Mouse (Mus musculus) thymus, adult 2 months (tissue): Measurements from ENCODE around the gene Itgal. TPM values are rescaled to one million over a fixed set of nuclear protein-coding genes. Genes with fewer than 3 reads are reported as not detected.

Experiments
- DNase-seq: peaks from one replicate; pipeline ENCODE4 v3.0.0; 2021
- H3K27ac ChIP-seq: fragments of 200-500 bp; 2 replicates; pipeline ENCODE4 v1.5.1; 2012; ENCODE audit warnings: low read length, control low read depth; ENCODE audit not compliant: control insufficient read depth, insufficient read depth
- H3K27me3 ChIP-seq: fragments of 200-500 bp; 2 replicates; pipeline ENCODE4 v1.6.1; 2012; ENCODE audit warnings: mild to moderate bottlenecking, low read length, moderate library complexity, mixed read lengths; ENCODE audit not compliant: control insufficient read depth, insufficient read depth
- H3K36me3 ChIP-seq: fragments of 200-500 bp; 2 replicates; pipeline ENCODE4 v1.6.1; 2012; ENCODE audit warnings: mild to moderate bottlenecking, low read length, moderate library complexity; ENCODE audit not compliant: control insufficient read depth, insufficient read depth
- H3K4me1 ChIP-seq: fragments of 200-500 bp; replicated peaks from 2 replicates; pipeline ENCODE4 v1.6.1; 2012; ENCODE audit warnings: low read length; ENCODE audit not compliant: control insufficient read depth, insufficient read depth
- H3K4me3 ChIP-seq: fragments of 200-500 bp; 2 replicates; pipeline ENCODE4 v1.5.1; 2012; ENCODE audit warnings: mild to moderate bottlenecking, low read length, control low read depth, moderate library complexity; ENCODE audit not compliant: control insufficient read depth, insufficient read depth
- CTCF ChIP-seq: fragments of 200-500 bp; IDR thresholded peaks from 2 replicates; pipeline ENCODE4 v1.5.1; 2012; ENCODE audit warnings: mild to moderate bottlenecking, control low read depth, low read length, moderate library complexity, borderline replicate concordance; ENCODE audit not compliant: control insufficient read depth, poor library complexity, insufficient read depth; ENCODE audit errors: extremely low read depth
- POLR2A ChIP-seq: fragments of 200-500 bp; IDR thresholded peaks from 2 replicates; pipeline ENCODE4 v1.6.1; 2012; ENCODE audit warnings: mild to moderate bottlenecking, low read length, control low read depth, moderate library complexity; ENCODE audit not compliant: control insufficient read depth, poor library complexity, insufficient read depth; ENCODE audit errors: extremely low read depth
- WGBS: fragments of 180-500 bp; shearing (Covaris S2); methylation state at CpG from one replicate; pipeline ENCODE4 v1.1.7; 2018; 5-methylcytosine and 5-hydroxymethylcytosine counted together
- polyA plus RNA-seq: library from polyadenylated mRNA; depleted of rRNA; stranded (reverse); fragments of >200 nt; gene quantifications from 2 replicates; pipeline ENCODE4 v1.2.3, GENCODE M21; 2012

The Itgal gene
- polyA plus RNA-seq, 1 experiment: 353 TPM

DNA sequence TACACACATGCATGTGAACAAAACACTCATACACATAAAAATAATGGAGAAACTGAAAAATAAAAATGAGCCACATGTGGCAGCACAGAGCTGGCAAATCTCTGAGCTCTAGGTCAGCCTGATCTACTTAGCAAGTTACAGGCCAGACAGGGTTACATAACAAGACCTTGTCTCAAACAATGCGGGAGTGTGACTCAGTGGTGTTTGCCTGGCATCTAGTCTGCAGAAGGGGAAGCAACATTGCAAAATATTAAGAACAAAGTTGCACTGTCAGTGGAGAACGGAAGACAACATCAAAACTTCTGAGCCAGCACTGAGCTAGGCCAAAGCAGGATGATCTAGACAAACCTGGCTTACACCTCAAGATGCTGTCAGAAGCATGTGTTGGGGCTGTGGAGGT lies 25.8 kb upstream of the Itgal start:
- no peaks in the 10 kb centered on the region for H3K27me3 ChIP-seq
- peaks cover 12% of the 10 kb centered on the region for H3K4me1 ChIP-seq
- 91% methylated on average over 2 of the region's 2 CpGs for WGBS
- H3K27ac ChIP-seq: no peak overlapping the region
- no peaks in the 10 kb centered on the region for H3K36me3 ChIP-seq
- no peak overlapping the region for H3K4me3 ChIP-seq
- no peak for DNase-seq
- no peak for TF ChIP-seq CTCF
- no peak for TF ChIP-seq POLR2A

DNA sequence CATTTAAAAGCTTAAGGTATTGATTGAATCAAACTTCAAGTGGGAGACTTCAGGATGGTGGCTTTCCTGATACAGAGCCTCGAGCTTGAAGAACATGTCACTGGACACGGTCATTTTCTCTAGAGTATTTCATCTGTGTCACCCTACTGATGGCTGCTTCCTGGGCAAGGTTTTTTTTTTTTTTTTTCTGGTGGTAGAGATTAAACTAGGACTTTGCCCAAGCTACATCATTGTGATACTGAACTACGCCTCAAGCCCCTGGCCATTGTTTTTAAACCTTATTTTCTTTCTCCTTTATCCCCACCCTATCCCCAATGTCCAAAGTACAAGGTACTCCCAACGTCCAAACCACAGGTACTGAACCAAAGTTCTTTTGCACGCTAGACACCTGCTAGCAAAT lies 25.4 kb upstream of the Itgal start:
- no peak overlapping the region for H3K4me3 ChIP-seq
- H3K36me3 ChIP-seq: no peaks in the 10 kb centered on the region
- H3K27me3 ChIP-seq: no peaks in the 10 kb centered on the region
- WGBS: 93% methylated on average over 5 of the region's 5 CpGs
- TF ChIP-seq POLR2A: no peak
- TF ChIP-seq CTCF: no peak
- H3K27ac ChIP-seq: no peak overlapping the region
- peaks cover 12% of the 10 kb centered on the region for H3K4me1 ChIP-seq
- DNase-seq: no peak

DNA sequence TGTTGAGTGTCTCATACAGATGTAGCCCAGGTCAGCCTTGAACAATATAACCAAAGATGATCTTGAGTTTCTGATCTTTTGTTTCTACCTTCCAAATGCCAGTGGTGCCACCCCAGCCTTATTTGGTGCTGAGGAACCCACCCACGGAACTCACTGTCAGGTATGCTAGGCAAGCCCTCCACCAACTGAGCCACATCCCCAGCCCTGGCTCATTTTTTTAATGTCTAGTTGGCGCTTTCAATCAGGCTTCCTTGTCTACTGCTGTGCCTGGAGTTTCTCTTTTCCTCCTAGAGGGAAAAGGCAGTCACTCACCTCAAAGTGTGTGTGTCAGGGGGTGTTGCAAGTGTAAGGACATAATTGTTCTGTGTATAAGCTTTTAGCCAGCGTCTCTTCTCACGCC lies 25.0 kb upstream of the Itgal start:
- H3K4me3 ChIP-seq: no peak overlapping the region

DNA sequence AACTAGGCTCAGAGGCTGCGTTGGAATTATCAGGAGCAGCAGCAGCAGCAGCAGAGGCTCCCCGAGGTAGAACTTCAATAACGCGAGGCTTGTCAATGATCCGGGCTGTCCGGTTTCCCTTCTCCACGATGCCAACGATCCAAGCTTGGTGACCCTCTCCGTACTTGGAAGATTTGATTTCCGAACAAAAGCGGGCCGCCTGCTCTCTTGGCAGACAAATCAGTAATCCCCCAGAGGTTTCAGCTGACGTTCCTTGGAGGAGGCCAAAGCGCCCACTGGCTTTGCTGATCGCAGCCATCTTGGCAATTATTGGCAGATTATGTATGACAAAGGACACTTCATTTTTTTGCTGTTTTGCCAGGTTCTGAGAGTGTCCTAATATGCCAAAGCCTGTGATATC lies 23.5 kb upstream of the Itgal start:
- Histone ChIP-seq H3K27ac (no peak overlapping the region), H3K4me1 (peaks cover 12% of the 10 kb centered on the region), H3K36me3 (no peaks in the 10 kb centered on the region), H3K4me3 (peak overlapping the region; percentile 7; the same call in 1 of the 2 replicates), H3K27me3 (no peaks in the 10 kb centered on the region)
- no peak for DNase-seq
- TF ChIP-seq CTCF (no peak), POLR2A (no peak)
- WGBS: 98% methylated on average over 15 of the region's 15 CpGs

More for the DNA sequence above, 25.0 kb upstream of the Itgal start:
- H3K27me3 ChIP-seq: no peaks in the 10 kb centered on the region
- no peak for DNase-seq
- H3K36me3 ChIP-seq: no peaks in the 10 kb centered on the region
- no peak overlapping the region for H3K27ac ChIP-seq
- WGBS: 95% methylated on average over 4 of the region's 4 CpGs
- peaks cover 12% of the 10 kb centered on the region for H3K4me1 ChIP-seq
- TF ChIP-seq POLR2A (no peak), CTCF (no peak)

DNA sequence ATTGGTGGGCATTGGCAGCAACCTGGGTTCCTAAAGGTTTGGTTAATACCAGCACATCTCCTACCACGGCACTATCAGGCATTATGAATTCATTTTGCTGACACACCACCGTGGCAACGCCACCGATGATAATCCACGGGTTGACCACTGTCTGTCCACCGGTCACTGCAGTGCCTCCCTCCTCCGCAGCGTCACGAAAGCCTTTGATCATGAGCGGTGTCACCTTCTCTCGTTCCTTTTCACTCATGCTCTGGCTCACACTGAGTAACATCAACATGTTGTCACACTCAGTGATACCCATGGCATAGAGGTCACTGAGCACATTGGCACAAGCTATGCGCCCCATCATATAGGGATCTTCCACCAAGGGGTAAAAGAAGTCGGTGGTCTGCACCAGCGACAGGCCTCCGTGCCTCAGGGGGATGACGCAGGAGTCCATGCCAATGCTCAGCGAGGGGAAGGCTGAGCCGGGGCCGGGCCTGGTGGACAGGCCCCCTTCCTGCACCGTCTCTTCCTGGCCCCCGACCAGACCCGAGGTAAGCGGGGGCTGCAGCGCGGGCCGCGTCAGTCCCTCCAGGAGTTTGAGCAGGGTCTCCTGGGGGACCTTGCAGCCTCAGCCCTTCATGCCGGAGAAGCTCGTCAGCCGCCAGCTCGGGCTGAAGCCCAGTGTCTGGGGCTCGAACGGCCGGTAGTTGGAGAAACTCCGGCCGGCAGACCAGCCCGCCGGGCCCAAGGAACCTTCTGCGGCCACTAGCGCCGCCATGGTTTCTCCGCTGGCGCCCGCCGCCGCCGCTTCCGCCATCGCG lies 22.7 kb upstream of the Itgal start:
- Histone ChIP-seq H3K27ac (no peak overlapping the region), H3K36me3 (no peaks in the 10 kb centered on the region), H3K4me1 (peaks cover 16% of the 10 kb centered on the region), H3K27me3 (no peaks in the 10 kb centered on the region), H3K4me3 (peak overlapping the region; percentile 63)
- no peak for TF ChIP-seq POLR2A
- TF ChIP-seq CTCF: peak; percentile 27; the same call in 1 of the 2 replicates
- DNase-seq: peak; percentile 53
- WGBS: 9% methylated on average over 50 of the region's 50 CpGs

DNA sequence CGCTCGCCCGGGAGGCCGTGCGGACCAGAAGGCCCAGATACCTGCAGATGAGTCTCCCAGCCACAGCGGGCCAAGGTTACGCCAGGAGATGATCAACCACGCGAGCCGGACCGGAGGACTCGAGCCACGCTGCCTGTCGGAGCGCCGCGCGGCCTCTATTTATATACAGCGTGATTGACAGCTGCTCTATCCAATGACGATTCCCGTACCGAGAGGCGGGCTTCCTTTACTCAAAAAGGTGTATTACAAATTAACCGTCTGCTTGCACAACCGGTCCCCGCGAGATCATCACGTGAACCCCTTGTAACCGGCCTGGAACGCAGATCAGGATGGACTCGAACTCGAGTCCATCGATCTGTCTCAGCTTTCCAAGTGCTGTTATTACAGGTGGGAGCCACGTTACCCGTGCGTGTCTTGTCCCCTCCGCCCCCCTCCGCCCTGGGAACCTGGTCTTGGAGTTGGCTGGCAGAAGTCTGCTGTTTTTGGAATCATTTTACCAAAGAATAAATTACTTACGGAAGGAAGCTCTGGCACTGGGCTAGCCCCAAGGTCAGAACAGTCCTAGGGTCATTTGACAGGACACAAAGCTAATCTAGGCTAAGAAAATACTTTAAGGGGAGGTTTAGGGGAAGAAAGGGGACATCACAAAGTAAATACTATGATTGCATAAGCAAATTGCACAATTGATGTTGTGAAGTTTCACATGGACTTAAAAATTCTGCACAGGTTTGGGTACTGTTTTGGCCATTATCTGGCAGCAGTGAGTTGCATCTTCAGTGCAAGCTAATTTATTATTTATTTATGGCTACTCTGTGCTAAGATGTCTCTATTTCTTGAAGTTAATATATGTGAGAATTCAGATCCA lies 21.9 kb upstream of the Itgal start, which contains the start of gene Sephs2:
Gene Sephs2 (minus strand): TSS at position 131 of the 865 bp plus-strand sequence.
- TF ChIP-seq CTCF (no peak), POLR2A (peak; percentile 93)
- no peaks in the 10 kb centered on the region for H3K27me3 ChIP-seq
- DNase-seq: peak; percentile 92
- peaks cover 23% of the 10 kb centered on the region for H3K4me1 ChIP-seq
- H3K36me3 ChIP-seq: no peaks in the 10 kb centered on the region
- no peak within 1 kb of the TSS for H3K27ac ChIP-seq
- WGBS: 4% methylated on average over 39 of the region's 39 CpGs
- peak within 1 kb of the TSS; percentile 63 for H3K4me3 ChIP-seq
